Mouse (Mus musculus) heart, adult 9 months (tissue): ENCODE measurements around the gene Adamts6.

Source experiments
- DNase-seq, 2 experiments: peaks; one replicate each; pipeline ENCODE4 v3.0.0; 2022; ENCODE audit warnings: low spot score in 2 of 2

Gene Adamts6

GRCm38 (mm10) chr13:104287366-104288225 is at the start of gene Adamts6:
Adamts6 (plus strand) TSS chr13:104287835.
- DNase-seq, result peak in 1 of 2 experiments; percentile 22

- DNase-seq, result no peak
Observed at GRCm38 (mm10) chr13:104258997-104259396, 28.6 kb upstream of the Adamts6 start.

GRCm38 (mm10) chr13:104285031-104285431 is 2.6 kb upstream of the Adamts6 start:
- DNase-seq, result peak; percentile 21 to 47

GRCm38 (mm10) chr13:104285737-104286311 is 1.8 kb upstream of the Adamts6 start:
- peak; percentile 59 to 64 for DNase-seq

- DNase-seq, result peak in 1 of 2 experiments; percentile 7
Observed at GRCm38 (mm10) chr13:104286336-104286735, 1.3 kb upstream of the Adamts6 start.

- DNase-seq, result peak; percentile 96 to 97
Observed at GRCm38 (mm10) chr13:104286897-104287309, 732 bp upstream of the Adamts6 start.

- DNase-seq, result peak; percentile 41 to 75
Observed at GRCm38 (mm10) chr13:104288226-104288859, 708 bp downstream of the Adamts6 start.

- no peak for DNase-seq
Observed at GRCm38 (mm10) chr13:104289176-104289575, 1.5 kb downstream of the Adamts6 start.

DNA sequence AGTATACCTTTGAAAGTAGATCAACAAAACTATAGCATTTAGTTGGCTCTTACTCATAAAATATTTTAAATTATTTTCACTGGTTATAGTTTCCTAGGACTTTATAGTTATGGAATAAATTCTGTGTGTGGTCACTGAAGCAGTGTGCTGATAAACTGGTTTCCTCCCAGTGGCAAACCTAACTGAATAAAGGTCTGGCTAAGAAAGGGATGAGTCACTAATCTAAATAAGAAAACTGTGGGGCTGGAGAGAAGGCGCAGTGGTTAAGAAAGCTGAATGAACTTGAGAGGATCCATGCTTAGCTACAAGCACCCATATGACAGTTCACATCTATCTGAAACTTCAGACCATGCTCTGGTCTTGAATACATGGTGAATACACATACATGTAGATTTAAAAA is 7.8 kb downstream of the Adamts6 start:
- no peak for DNase-seq

GRCm38 (mm10) chr13:104329336-104329735 is 41.7 kb downstream of the Adamts6 start:
- no peak for DNase-seq

DNA sequence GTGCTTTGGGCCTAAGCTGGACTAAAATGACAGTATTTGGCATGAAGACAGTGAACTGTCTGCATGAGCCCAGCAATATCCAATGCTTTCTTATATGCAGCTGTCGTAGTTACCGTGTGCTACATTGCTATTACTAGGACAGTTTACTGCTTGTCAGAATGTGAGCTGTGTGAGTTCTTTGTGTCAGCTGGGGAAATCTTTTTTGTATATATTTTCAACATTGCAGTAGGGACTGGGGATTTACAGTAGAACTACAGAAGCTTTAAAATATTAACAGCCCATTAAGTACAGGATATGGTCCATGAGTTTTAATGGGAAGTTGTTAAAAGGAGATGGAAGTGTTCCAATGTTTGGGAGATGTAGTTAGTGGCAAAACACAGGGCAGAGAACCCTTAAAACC is 42.1 kb downstream of the Adamts6 start:
- no peak for DNase-seq

DNA sequence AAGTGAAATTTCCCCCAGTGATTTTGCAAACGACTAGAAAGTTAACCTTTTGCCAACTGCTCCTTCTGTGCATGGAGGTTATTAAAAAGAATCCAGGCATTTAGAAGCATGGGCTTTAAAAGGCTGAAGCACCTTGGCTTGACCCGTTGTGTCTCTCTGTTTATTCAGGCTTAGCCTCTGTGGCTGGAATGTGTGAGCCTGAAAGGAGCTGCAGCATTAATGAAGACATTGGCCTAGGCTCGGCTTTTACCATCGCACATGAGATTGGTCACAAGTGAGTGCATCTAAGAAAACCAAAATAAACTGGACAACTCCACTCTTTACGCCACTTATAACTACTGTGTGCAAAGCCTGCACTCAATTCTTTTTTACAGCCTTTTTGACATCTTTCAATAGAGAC is 65.0 kb downstream of the Adamts6 start:
- DNase-seq, result no peak

- peak; percentile 2 to 19 for DNase-seq
Observed at GRCm38 (mm10) chr13:104393427-104394356, 106.1 kb downstream of the Adamts6 start.

GRCm38 (mm10) chr13:104397814-104398213 is 110.2 kb downstream of the Adamts6 start:
- peak; percentile 10 to 30 for DNase-seq

GRCm38 (mm10) chr13:104432734-104433133 is 145.1 kb downstream of the Adamts6 start:
- no peak for DNase-seq

DNA sequence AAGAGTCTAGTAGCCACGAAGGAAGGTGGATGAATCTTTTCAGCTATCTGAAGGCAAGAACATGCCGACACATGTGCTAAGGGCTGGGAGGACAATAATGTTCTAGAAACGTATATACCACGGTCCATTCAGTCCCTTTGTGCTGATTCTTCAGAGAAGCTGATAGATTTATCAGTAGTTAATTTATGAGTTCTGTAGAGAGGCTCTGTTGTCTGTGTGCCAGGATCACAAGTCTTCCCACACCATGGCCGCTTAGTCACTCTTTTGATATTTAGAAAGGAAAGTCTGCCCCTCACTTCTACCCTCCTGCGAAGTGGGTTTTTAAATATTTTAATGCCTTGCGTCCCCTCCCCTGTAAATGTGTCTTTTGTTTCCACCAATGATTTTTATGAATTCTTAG is 154.9 kb downstream of the Adamts6 start:
- no peak for DNase-seq

DNA sequence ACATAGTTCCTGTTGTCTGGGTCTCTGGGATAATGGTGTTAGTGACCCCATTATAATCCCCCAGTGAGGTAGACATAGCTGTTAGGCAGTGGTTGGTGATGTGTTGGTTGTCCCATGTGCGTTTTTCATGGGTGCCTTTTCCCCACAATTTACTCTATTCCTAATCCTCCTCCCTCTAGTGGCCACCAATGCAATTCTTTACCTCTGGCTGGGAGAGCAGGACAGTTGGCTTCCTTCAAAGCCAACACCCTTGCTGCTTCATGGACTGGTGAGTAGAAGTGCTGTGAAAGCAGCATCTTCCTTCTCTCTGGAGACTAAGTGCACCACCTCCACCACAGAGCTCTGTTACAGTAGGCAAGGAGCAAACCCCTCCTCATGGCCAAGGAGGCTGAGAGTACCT is 157.8 kb downstream of the Adamts6 start:
- no peak for DNase-seq

DNA sequence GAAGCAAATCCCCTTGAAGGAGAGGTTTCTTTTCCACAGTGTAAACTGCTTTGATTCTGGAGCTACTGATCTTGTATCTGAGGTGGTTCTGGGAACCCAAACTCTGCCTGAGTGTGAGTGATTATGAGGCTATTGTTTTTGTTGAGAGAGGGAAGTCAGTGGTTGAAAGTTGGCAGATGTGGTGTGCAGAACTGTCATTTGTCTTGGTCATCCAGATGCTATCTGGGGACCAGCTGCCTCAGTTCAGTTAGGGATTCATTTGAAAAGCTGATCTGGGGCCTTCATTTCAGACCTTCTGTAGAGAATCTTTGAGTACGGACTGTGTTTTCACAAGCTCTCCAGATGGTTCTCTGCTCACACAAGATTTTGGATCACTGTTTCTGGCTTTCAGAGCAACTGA is 159.3 kb downstream of the Adamts6 start:
- no peak for DNase-seq

- no peak for DNase-seq
Observed at GRCm38 (mm10) chr13:104447470-104447869, 159.8 kb downstream of the Adamts6 start.

DNA sequence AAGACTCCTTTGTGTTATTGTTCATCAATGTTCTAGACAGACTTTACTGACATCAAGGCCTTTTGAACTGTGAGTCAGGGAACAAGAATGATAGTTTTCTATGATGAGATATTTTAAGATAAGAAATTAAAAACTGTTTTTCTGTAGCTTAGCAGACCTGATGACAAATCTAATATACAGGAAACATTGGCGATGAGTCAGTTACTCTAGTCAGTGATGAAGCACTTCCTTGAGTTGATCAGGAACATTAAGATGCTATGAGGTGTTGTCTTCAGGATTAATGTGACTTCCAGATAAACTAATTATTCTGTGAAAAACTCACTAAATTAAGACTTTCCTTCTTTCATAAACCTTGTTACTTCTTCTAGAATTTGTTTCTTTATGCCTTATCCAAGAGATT is 160.7 kb downstream of the Adamts6 start:
- no peak for DNase-seq

- DNase-seq, result no peak
Observed at GRCm38 (mm10) chr13:104453271-104453974, 165.8 kb downstream of the Adamts6 start.
